Mouse (Mus musculus) liver, adult 2 months (tissue): ENCODE measurements around the gene Orc2.

ENCODE experiments used
- CTCF ChIP-seq: fragments of 200-500 bp; IDR thresholded peaks from 2 replicates; pipeline ENCODE4 v1.5.1; 2011; ENCODE audit warnings: low read depth, low read length, control low read depth
- POLR2A ChIP-seq: fragments of 200-500 bp; IDR thresholded peaks from 2 replicates; pipeline ENCODE4 v1.6.1; 2011; ENCODE audit warnings: low read length, control low read depth; ENCODE audit not compliant: insufficient read depth; ENCODE audit errors: extremely low read depth

DNA sequence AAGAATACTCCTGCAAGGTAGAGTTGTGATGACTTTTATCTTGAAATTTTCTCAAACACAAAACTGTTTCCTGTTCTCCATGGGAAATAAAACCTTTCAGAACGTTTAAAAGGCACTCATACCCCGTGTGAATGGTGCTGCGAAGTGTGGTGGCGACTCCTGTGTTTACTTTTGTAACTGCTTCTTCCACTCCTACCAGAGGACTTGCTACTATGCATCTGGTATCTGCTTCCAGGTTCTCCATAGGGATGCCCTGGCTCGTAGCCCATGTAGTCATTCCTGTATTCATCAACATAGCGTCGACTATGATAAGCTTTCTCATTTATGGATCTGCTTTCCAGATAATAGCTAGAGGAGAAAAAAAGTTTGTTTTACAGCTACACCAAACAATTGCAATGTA lies 83.9 kb downstream of the Orc2 start:
- no peak for TF ChIP-seq CTCF
- no peak for TF ChIP-seq POLR2A
